Mouse (Mus musculus) intestine, postnatal 0 days (tissue): ENCODE measurements around the gene Thrb. TPM values are rescaled to one million over a fixed set of nuclear protein-coding genes. Genes with fewer than 3 reads are reported as not detected.

Experiments
- ATAC-seq: fragments of 200-750 bp; cut with Nextera tagmentation; 2 replicates; pipeline ENCODE4 v1.8.0; 2017; ENCODE audit warnings: mild to moderate bottlenecking, moderate TSS enrichment, moderate library complexity
- H3K27ac ChIP-seq: fragments of 300-500 bp; sonication (generic); 2 replicates; pipeline ENCODE4 v1.5.1; 2014; ENCODE audit warnings: mild to moderate bottlenecking, low read depth, low read length, moderate library complexity
- H3K27me3 ChIP-seq: fragments of 300-500 bp; sonication (generic); replicated peaks from 2 replicates; pipeline ENCODE4 v1.6.1; 2014; ENCODE audit warnings: low read length, mixed read lengths; ENCODE audit not compliant: control insufficient read depth, insufficient read depth
- H3K36me3 ChIP-seq: fragments of 300-500 bp; sonication (generic); 2 replicates; pipeline ENCODE4 v1.6.1; 2014; ENCODE audit warnings: mild to moderate bottlenecking, moderate library complexity; ENCODE audit not compliant: control insufficient read depth, insufficient read depth
- H3K4me1 ChIP-seq: fragments of 300-500 bp; sonication (generic); replicated peaks from 2 replicates; pipeline ENCODE4 v1.6.1; 2014; ENCODE audit warnings: antibody characterized with exemption, low read length, mixed read lengths; ENCODE audit not compliant: control insufficient read depth, insufficient read depth
- H3K4me2 ChIP-seq: fragments of 300-500 bp; sonication (generic); replicated peaks from 2 replicates; pipeline ENCODE4 v1.6.1; 2014; ENCODE audit warnings: low read depth, mild to moderate bottlenecking, moderate library complexity
- H3K4me3 ChIP-seq: fragments of 300-500 bp; sonication (generic); 2 replicates; pipeline ENCODE4 v1.5.1; 2014; ENCODE audit warnings: low read depth, low read length
- H3K9ac ChIP-seq: fragments of 300-500 bp; sonication (generic); 2 replicates; pipeline ENCODE4 v1.6.1; 2014; ENCODE audit warnings: mild to moderate bottlenecking, low read depth, low read length
- H3K9me3 ChIP-seq: fragments of 300-500 bp; sonication (generic); 2 replicates; pipeline ENCODE4 v1.6.1; 2016; ENCODE audit warnings: mixed run types; ENCODE audit not compliant: control insufficient read depth
- CTCF ChIP-seq: sonication (generic); IDR thresholded peaks from 2 replicates; pipeline ENCODE4 v1.5.1; 2016; ENCODE audit warnings: low read depth, mild to moderate bottlenecking, control low read depth, antibody characterized with exemption, moderate library complexity
- WGBS: fragments of 180-500 bp; shearing (Covaris S2); extraction: QIAGEN DNeasy Blood & Tissue Kit; methylation state at CpG from one replicate; pipeline ENCODE4 v1.1.7; 2014; 5-methylcytosine and 5-hydroxymethylcytosine counted together
- polyA plus RNA-seq: library from polyadenylated mRNA; unstranded; fragments of >200 nt; fragmentation: Nextera tagmentation; extraction: Ambion mirVana; gene quantifications from 2 replicates; pipeline ENCODE4 v1.2.1, GENCODE M21; 2015

The Thrb gene
- polyA plus RNA-seq, 1 experiment from 2014 or later = 5.8 TPM

DNA sequence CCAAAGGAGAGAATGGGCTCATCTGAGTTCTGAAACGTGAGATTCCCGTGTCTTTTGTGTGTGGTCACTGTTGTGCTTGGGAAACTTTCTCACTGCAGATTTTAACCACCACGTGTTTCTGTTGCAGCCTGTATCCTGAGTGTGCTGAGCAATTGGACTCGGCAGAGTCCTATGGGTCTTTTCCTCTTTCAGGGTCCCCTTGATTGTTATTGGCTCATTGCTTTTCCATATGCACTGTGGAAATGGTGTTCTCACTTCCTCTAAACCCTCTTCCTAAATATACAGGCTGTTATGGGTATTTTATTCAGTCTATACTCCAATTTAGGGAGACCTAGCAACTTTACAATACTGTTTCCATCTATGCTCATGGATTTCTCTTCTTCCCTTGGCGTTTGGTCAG is 152.4 kb downstream of the Thrb start:
- no peaks in the 10 kb centered on the region for H3K4me1 ChIP-seq
- H3K9me3 ChIP-seq = no peaks in the 10 kb centered on the region
- no peak overlapping the region for H3K9ac ChIP-seq
- H3K4me3 ChIP-seq = no peak overlapping the region
- WGBS = 77% methylated on average over 5 of the region's 5 CpGs
- no peak overlapping the region for H3K27ac ChIP-seq
- no peak overlapping the region for H3K4me2 ChIP-seq
- TF ChIP-seq CTCF = no peak
- no peaks in the 10 kb centered on the region for H3K36me3 ChIP-seq
- H3K27me3 ChIP-seq = no peaks in the 10 kb centered on the region
- no peak for ATAC-seq

DNA sequence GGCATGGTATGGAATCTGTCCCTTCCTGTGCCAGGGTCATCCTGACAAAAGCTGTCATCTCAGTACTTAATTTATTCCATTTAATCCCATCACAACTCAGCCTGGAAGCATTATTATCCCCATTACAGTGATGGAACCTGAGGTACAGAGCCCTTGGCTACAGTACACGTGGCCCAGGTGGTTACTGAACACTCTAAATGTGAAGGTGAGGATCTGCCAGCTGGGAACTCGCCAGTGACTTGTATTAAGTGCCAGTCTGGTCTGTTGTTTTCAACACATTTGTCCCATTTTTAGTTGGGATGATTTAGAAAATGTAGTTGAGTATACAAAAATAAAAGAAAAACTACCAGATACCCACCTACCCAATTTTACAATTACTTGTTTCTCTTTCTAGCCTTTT is 155.0 kb downstream of the Thrb start:
- no peak overlapping the region for H3K27ac ChIP-seq
- H3K9ac ChIP-seq = no peak overlapping the region
- H3K4me3 ChIP-seq = no peak overlapping the region
- ATAC-seq = no peak
- no peak overlapping the region for H3K4me2 ChIP-seq
- H3K36me3 ChIP-seq = no peaks in the 10 kb centered on the region
- no peaks in the 10 kb centered on the region for H3K4me1 ChIP-seq
- no peak for TF ChIP-seq CTCF
- H3K9me3 ChIP-seq = no peaks in the 10 kb centered on the region
- WGBS = 72% methylated on average over 2 of the region's 2 CpGs
- H3K27me3 ChIP-seq = no peaks in the 10 kb centered on the region

DNA sequence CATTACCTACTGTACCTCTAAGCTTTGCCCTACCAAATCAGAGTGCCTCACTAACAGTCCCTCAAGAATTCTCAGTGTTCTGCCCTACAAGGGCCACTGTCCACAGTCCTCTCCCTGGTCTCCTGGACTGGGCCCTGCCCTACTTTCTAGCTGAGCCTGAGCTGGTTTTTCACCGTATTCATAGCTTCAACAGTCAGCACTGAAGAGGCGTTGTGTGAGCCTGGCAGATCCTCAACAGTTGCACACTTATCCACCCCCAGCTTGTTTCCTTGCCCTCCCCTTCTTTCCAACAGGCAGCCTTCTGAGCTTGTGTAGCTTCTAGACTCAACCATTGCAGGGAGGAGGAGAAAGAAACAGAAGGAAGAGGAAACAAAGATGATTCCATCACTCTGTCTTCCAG is 158.0 kb downstream of the Thrb start:
- no peak overlapping the region for H3K4me2 ChIP-seq
- H3K9me3 ChIP-seq = no peaks in the 10 kb centered on the region
- no peaks in the 10 kb centered on the region for H3K36me3 ChIP-seq
- H3K27ac ChIP-seq = no peak overlapping the region
- 82% methylated on average over 2 of the region's 2 CpGs for WGBS
- ATAC-seq = no peak
- no peaks in the 10 kb centered on the region for H3K4me1 ChIP-seq
- no peak overlapping the region for H3K9ac ChIP-seq
- no peaks in the 10 kb centered on the region for H3K27me3 ChIP-seq
- no peak overlapping the region for H3K4me3 ChIP-seq
- no peak for TF ChIP-seq CTCF

GRCm38 (mm10) chr14:17822754-17823153 is 162.7 kb downstream of the Thrb start:
- Histone ChIP-seq H3K9me3 (no peaks in the 10 kb centered on the region), H3K27me3 (no peaks in the 10 kb centered on the region), H3K4me3 (no peak overlapping the region), H3K27ac (no peak overlapping the region), H3K36me3 (no peaks in the 10 kb centered on the region), H3K9ac (no peak overlapping the region), H3K4me2 (no peak overlapping the region), H3K4me1 (no peaks in the 10 kb centered on the region)
- TF ChIP-seq CTCF = no peak
- WGBS = 92% methylated on average over 7 of the region's 7 CpGs
- no peak for ATAC-seq

- TF ChIP-seq CTCF = no peak
- Histone ChIP-seq H3K36me3 (no peaks in the 10 kb centered on the region), H3K27ac (no peak overlapping the region), H3K4me2 (no peak overlapping the region), H3K9ac (no peak overlapping the region), H3K9me3 (no peaks in the 10 kb centered on the region), H3K4me3 (no peak overlapping the region), H3K4me1 (no peaks in the 10 kb centered on the region), H3K27me3 (no peaks in the 10 kb centered on the region)
- ATAC-seq = no peak
- 72% methylated on average over 6 of the region's 6 CpGs for WGBS
These were observed 167.3 kb downstream of the Thrb start for GRCm38 (mm10) chr14:17827401-17827800.

- H3K36me3 ChIP-seq = no peaks in the 10 kb centered on the region
- ATAC-seq = no peak
- H3K4me1 ChIP-seq = 0 out of 2 replicates have a peak, but pooled peaks cover 4% of the 10 kb centered on the region
- no peak overlapping the region for H3K9ac ChIP-seq
- no peak overlapping the region for H3K4me2 ChIP-seq
- TF ChIP-seq CTCF = no peak
- WGBS = 90% methylated on average over 1 of the region's 1 CpGs
- no peaks in the 10 kb centered on the region for H3K27me3 ChIP-seq
- no peaks in the 10 kb centered on the region for H3K9me3 ChIP-seq
- no peak overlapping the region for H3K4me3 ChIP-seq
- H3K27ac ChIP-seq = no peak overlapping the region
These were observed 175.7 kb downstream of the Thrb start for GRCm38 (mm10) chr14:17835738-17836137.

DNA sequence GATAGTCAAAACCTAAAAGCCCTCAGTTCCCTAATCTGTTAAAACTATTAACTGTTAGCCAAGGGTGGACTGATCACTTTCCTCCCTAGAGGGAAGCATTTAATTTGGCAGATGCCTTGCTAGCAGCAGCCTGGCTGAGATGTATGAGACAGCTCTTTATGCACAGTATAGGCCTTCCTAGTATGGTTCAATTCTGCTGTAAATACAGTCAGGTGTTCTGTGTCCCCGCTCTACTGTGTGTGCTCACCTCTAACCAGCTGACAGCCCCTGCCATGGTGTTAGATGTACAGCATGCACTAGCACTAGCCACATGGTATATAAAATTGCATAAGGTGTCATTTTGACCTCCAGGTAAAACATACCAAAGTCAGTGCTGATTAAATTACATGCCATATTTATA is 176.7 kb downstream of the Thrb start:
- Histone ChIP-seq H3K4me3 (no peak overlapping the region), H3K4me1 (0 out of 2 replicates have a peak, but pooled peaks cover 4% of the 10 kb centered on the region), H3K27me3 (no peaks in the 10 kb centered on the region), H3K9me3 (no peaks in the 10 kb centered on the region), H3K36me3 (no peaks in the 10 kb centered on the region), H3K27ac (no peak overlapping the region), H3K9ac (no peak overlapping the region), H3K4me2 (no peak overlapping the region)
- WGBS = 77% methylated on average over 1 of the region's 1 CpGs
- no peak for ATAC-seq
- no peak for TF ChIP-seq CTCF
